Mouse (Mus musculus) hindbrain, embryonic 10.5 days (tissue): Measurements from ENCODE around the gene Nob1. TPM values are rescaled to one million over a fixed set of nuclear protein-coding genes. Genes with fewer than 3 reads are reported as not detected.

ENCODE experiments used
- DNase-seq: peaks from one replicate; pipeline ENCODE4 v3.0.0-alpha.2; 2017; ENCODE audit warnings: low spot score
- H3K27ac ChIP-seq: fragments of 300-500 bp; sonication (generic); 2 replicates; pipeline ENCODE4 v1.5.1; 2016; ENCODE audit warnings: mild to moderate bottlenecking, moderate library complexity
- H3K27me3 ChIP-seq: fragments of 300-500 bp; sonication (generic); 2 replicates; pipeline ENCODE4 v1.6.1; 2016; ENCODE audit warnings: mild to moderate bottlenecking; ENCODE audit not compliant: poor library complexity, insufficient read depth, severe bottlenecking
- H3K36me3 ChIP-seq: fragments of 300-500 bp; sonication (generic); 2 replicates; pipeline ENCODE4 v1.6.1; 2016; ENCODE audit warnings: mild to moderate bottlenecking, moderate library complexity
- H3K4me1 ChIP-seq: fragments of 300-500 bp; sonication (generic); replicated peaks from 2 replicates; pipeline ENCODE4 v1.6.1; 2016; ENCODE audit warnings: mild to moderate bottlenecking
- H3K4me3 ChIP-seq: fragments of 300-500 bp; sonication (generic); 2 replicates; pipeline ENCODE4 v1.5.1; 2016; ENCODE audit warnings: mild to moderate bottlenecking, moderate library complexity
- H3K9me3 ChIP-seq: fragments of 300-500 bp; sonication (generic); 2 replicates; pipeline ENCODE4 v1.6.1; 2016; ENCODE audit warnings: mild to moderate bottlenecking, moderate library complexity
- WGBS: fragments of 180-500 bp; shearing (Covaris S2); methylation state at CpG from one replicate; pipeline ENCODE4 v1.1.7; 2016; 5-methylcytosine and 5-hydroxymethylcytosine counted together
- polyA plus RNA-seq: library from polyadenylated mRNA; unstranded; fragments of >200 nt; fragmentation: Nextera tagmentation; extraction: Ambion mirVana; gene quantifications from 2 replicates; pipeline ENCODE4 v1.2.1, GENCODE M21; 2016

Nob1 gene
- polyA plus RNA-seq, 1 experiment from 2014 or later, result 91.8 TPM

DNA sequence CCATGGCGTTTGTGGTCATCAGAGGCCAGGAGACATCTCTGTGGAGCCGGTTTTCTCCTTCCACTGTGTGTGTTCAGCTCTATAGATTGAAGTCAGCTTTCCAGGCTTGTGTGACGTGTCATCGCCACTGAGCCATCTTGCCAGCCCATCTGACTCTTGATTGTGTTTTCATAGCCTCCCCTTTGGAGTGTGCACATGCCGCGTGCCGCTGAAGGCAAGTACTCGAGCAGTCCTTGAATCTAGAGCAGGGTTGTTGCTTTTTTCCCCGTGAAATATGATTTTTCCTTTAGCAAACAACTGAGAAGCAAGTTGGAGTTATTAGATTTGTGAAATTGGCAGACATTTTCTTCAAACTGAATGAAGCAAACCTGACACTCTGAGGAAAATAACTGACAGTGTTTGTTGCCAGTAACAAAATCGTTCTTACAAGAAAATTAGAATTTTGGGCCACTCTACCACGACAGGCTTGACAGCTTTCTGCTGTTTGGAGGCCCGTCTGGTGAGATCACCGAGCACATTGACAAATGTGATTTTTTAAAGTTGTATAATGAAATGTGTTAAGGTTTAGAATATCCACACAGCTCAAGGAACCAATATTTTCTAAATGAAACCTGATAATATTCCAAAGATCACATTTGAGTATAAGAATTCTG, 26.7 kb upstream of the Nob1 start:
- Histone ChIP-seq H3K36me3 (peaks cover 31% of the 10 kb centered on the region), H3K4me1 (peaks cover 22% of the 10 kb centered on the region), H3K27me3 (no peaks in the 10 kb centered on the region), H3K4me3 (no peak overlapping the region), H3K27ac (no peak overlapping the region), H3K9me3 (no peaks in the 10 kb centered on the region)
- WGBS, result 90% methylated on average over 13 of the region's 13 CpGs
- DNase-seq, result no peak

DNA sequence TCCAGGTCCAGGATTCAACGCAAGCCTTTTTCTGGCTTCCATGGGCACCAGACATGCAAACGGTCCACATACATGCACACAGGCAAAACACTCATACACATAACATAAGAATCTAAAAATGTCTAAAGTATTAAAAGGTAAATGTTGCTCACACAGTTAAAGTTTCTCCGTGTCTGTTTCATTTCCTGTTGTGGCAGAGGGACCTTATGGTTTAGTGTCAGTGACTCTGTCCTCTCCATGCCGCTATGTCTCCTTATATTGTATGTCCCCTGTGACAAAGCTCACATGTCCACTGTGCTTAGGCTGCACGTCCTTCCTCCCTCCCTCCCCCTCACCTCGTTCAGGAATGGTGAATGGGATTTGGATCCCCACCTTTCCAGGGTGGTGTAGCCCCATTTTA, 24.8 kb upstream of the Nob1 start:
- H3K9me3 ChIP-seq, result no peaks in the 10 kb centered on the region
- peaks cover 23% of the 10 kb centered on the region for H3K36me3 ChIP-seq
- no peak overlapping the region for H3K4me3 ChIP-seq
- DNase-seq, result no peak
- 76% methylated on average over 6 of the region's 6 CpGs for WGBS
- H3K4me1 ChIP-seq, result peaks cover 22% of the 10 kb centered on the region
- no peaks in the 10 kb centered on the region for H3K27me3 ChIP-seq
- 0 out of 2 replicates have a peak overlapping the region, but pooled peaks have one; percentile 62 for H3K27ac ChIP-seq

DNA sequence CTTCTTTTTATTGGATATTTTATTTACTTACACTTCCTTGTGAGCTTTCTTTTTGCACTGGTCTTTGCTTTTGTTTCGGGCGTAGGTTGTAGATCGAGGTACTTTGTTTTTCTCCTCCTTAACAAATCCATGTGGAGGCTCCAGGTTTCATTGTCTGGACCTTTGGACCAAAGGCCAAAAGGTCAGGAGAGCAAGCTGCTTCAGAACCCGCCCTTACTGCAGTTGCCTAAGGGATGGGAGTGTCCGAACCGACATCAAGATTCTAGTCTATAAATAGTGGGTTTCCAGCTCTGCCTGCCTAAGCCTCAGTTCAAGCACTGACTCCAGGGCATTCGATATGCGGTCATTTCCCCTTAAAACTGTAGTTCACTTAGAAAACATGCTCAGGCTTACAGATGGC, 24.3 kb upstream of the Nob1 start:
- 28% methylated on average over 8 of the region's 8 CpGs for WGBS
- peak overlapping the region; percentile 62 for H3K27ac ChIP-seq
- no peaks in the 10 kb centered on the region for H3K27me3 ChIP-seq

DNA sequence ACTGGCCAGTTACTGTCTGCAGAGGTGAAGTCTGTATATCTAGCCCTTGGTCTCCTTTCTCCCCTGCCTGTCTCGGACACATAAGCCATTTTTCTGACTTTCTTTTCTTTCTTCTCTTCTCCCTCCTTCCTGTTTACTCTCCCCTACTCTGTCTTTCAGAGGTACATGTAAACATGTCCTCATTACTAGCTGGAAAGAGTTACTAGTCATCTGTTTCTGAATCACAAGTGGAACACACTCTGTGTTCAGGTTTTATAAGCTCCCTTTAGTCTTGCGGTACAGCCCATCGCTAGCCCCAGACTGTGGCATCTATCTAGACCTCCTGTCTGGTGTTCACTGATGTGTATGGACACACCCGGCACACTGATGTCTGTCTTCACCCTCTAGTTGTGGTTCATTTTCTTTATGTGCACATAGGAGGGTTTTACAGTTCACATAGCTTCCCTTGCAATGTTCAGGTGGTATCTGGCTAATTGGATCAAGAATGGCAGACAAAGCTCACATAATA, 23.6 kb upstream of the Nob1 start:
- H3K27ac ChIP-seq, result peak overlapping the region; percentile 62
- DNase-seq, result no peak
- WGBS, result 73% methylated on average over 4 of the region's 4 CpGs

More for the DNA sequence above, 24.3 kb upstream of the Nob1 start:
- DNase-seq, result no peak
- Histone ChIP-seq H3K36me3 (peaks cover 19% of the 10 kb centered on the region), H3K4me1 (peaks cover 22% of the 10 kb centered on the region), H3K9me3 (no peaks in the 10 kb centered on the region), H3K4me3 (no peak overlapping the region)

DNA sequence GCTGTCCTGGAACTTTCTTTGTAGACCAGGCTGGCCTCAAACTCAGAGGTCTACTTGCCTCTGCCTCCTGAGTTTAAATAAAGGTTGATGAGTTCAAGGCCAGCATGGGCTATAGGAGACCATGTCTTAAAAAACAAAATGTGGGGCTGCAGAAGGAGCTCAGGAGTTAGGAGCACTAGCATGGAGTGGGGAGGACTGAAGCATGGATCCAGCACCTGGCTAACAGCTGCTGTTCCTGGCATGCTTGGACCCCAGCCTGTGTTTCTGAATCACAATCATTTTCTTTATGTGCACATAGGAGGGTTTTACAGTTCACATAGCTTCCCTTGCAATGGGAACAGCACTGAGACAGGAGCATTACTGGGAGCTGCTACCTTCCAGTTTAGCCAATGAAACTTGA, 22.9 kb upstream of the Nob1 start:
- H3K9me3 ChIP-seq, result no peaks in the 10 kb centered on the region
- no peak overlapping the region for H3K4me3 ChIP-seq
- peaks cover 22% of the 10 kb centered on the region for H3K4me1 ChIP-seq
- DNase-seq, result no peak
- no peaks in the 10 kb centered on the region for H3K27me3 ChIP-seq
- H3K27ac ChIP-seq, result no peak overlapping the region
- H3K36me3 ChIP-seq, result peaks cover 8% of the 10 kb centered on the region

More for the DNA sequence above, 23.6 kb upstream of the Nob1 start:
- Histone ChIP-seq H3K36me3 (peaks cover 13% of the 10 kb centered on the region), H3K4me1 (peaks cover 22% of the 10 kb centered on the region), H3K9me3 (no peaks in the 10 kb centered on the region), H3K4me3 (no peak overlapping the region), H3K27me3 (no peaks in the 10 kb centered on the region)

DNA sequence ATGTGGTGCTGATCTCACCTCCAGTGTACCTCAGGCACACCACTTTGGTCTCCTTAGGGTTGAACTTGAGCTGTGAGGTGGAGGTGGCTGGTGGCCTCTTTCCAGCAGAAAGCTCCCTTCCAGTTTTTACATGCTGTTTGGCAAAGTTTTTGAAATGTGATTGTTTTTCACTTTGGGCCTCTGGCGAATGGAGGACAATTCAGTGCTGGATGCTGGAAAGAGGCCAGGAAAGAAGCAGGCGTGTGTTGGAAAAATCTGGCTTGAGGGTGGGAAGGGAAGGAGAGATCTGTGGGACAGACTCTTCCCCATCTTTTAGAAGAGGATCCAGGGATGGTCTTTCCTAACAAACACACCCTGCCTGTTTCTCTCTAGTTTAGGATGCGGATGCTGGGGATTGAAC, 19.8 kb upstream of the Nob1 start:
- no peak overlapping the region for H3K27ac ChIP-seq

DNA sequence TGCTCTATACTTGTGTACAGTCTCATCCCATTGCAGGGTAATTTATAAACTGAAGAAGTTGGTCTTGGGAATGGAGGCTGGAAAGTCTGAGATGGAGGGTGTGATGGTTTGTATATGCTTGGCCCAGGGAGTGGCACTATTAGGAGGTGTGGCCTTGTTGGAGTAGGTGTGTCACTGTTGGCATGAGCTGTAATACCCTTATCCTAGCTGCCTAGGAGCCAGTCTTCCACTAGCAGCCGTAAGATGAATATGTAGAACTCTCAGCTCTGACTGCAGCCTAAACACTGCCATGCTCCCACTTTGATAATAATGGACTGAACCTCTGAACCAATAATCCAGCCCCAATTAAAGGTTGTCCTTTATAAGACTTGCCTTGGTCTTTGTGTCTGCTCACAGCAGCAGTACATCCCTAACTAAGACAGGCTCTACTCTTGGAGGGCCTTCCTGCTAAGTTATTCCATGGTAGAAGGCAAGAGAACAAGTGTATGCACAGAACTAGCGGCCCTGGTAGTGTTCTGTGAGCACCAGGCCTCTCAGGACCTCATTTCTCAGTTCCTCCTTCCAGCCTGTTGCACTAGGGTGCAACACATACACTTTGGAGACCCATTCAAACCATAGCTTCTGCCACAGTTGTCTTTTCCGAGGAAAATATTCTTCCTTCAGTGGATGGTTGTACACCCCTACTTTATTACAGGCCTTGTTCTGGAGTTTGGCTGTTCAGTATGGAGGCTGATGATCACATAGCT, 15.2 kb upstream of the Nob1 start:
- H3K4me3 ChIP-seq, result no peak overlapping the region
- no peaks in the 10 kb centered on the region for H3K9me3 ChIP-seq
- H3K27ac ChIP-seq, result no peak overlapping the region
- WGBS, result 90% methylated on average over 3 of the region's 3 CpGs
- DNase-seq, result no peak
- peaks cover 19% of the 10 kb centered on the region for H3K36me3 ChIP-seq
- H3K4me1 ChIP-seq, result peaks cover 18% of the 10 kb centered on the region
- no peaks in the 10 kb centered on the region for H3K27me3 ChIP-seq

More for the DNA sequence above, 19.8 kb upstream of the Nob1 start:
- no peak for DNase-seq
- WGBS, result 94% methylated on average over 3 of the region's 3 CpGs
- no peaks in the 10 kb centered on the region for H3K27me3 ChIP-seq
- no peaks in the 10 kb centered on the region for H3K9me3 ChIP-seq
- H3K36me3 ChIP-seq, result peaks cover 19% of the 10 kb centered on the region
- H3K4me1 ChIP-seq, result peaks cover 20% of the 10 kb centered on the region
- no peak overlapping the region for H3K4me3 ChIP-seq

DNA sequence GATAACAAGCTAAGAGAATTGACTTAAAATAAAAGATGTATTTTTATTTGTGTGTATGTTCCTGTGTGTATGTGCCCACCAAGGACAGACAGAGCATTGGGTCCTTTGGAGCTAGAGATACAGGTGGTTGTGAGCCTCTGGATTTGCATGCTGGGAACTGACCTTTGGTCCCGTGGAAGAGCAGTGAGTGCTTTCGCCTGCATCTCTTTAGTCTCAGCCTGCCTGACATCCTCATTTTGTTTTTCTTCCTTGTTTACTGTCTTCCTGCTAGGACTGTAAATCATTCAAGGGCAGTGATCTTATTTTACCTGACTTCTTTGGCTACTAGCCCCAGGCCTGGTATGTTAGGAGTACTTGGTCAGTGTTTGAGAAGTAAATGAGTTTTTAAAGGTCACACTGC, 12.9 kb upstream of the Nob1 start:
- Histone ChIP-seq H3K4me1 (peaks cover 18% of the 10 kb centered on the region), H3K27ac (no peak overlapping the region), H3K4me3 (peak overlapping the region; percentile 89; the same call in 1 of the 2 replicates), H3K9me3 (no peaks in the 10 kb centered on the region), H3K27me3 (no peaks in the 10 kb centered on the region), H3K36me3 (peaks cover 17% of the 10 kb centered on the region)
- 74% methylated on average over 2 of the region's 2 CpGs for whole genome bisulfite sequencing
- no peak for DNase-seq

DNA sequence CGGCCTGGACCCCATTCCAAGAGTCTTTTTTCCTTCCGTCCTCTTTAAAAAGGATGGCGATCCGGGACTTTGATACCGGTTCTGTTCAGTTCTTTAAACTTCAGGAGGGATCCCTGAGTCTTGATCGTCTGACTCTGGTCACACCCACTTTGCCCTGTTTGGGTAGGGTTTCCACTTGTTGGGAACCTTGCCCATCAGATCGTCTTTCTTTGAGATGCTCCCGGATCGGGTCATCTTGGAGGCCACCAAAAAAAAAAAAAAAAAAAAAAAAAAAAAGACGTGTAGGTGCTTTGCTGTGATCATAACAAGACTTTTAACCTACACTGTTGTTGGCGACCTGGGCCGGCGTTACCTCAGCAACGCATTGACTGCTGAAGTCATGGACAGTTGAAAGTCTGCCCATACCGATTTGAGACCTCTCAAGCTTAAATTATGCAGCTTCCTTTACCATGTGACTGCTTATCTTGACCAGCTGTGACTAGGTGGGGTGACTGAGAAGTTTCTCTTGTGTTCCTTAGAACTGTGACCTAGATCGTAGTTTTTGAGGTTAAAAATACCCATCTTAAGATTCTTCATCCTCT, 12.1 kb upstream of the Nob1 start:
- H3K4me3 ChIP-seq, result peak overlapping the region; percentile 89
- 11% methylated on average over 16 of the region's 16 CpGs for WGBS
- peaks cover 9% of the 10 kb centered on the region; the same call in 1 of the 2 replicates for H3K36me3 ChIP-seq
- H3K27ac ChIP-seq, result peak overlapping the region; percentile 94
- no peaks in the 10 kb centered on the region for H3K9me3 ChIP-seq
- peaks cover 18% of the 10 kb centered on the region for H3K4me1 ChIP-seq
- peak; percentile 26 for DNase-seq
- no peaks in the 10 kb centered on the region for H3K27me3 ChIP-seq

DNA sequence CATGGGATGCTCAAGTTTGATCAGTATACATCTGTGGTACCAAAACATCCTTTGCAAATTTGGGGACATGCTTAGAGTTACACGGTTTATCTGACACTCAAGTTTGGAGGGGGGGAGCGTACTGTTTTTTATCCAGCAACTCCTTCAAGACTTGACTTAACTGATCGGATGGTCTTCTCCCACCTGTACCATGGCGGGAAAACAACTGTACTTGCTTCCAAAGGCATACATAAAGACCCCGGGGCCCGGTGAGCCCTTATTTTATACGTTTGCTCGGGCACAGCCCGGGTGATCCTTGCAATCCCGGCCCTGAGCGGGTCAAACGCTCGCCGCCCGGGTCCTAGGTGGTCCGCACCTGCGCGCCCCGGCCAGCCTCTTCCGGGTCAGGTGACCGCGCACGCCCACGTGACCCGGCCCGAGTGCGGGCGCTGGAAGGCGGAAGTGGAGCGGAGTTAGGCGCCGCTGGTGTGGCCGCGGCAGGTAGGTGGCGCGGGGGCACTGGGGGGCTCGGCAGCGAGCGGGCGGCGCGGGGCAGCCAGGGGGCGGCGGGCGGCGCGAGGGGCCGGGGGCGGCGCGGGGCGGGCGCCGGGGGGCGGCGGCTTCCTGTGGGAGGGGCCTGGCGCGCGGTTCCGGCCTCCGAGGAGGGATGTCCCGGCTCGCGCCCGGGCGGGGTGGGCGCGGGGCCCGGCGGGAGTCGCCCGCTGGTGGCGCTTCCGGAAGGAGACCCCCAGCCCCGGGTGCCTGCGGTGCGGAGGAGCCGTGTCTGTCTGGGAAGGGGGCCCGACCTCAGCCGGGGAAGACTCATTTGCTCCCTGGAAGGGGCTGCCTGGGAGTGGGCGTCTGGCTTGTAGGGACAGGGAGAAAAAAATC, 11.3 kb upstream of the Nob1 start, which contains the start of gene Wwp2:
Gene Wwp2 (plus strand): TSS at position 404 of the 870 bp plus-strand sequence.
- Histone ChIP-seq H3K27ac (peak within 1 kb of the TSS; percentile 94), H3K9me3 (no peaks in the 10 kb centered on the region), H3K4me1 (peaks cover 18% of the 10 kb centered on the region), H3K36me3 (peaks cover 3% of the 10 kb centered on the region; the same call in 1 of the 2 replicates), H3K4me3 (peak within 1 kb of the TSS; percentile 89), H3K27me3 (no peaks in the 10 kb centered on the region)
- DNase-seq, result peak; percentile 87
- WGBS, result under 1% methylated on average over 81 of the region's 81 CpGs

DNA sequence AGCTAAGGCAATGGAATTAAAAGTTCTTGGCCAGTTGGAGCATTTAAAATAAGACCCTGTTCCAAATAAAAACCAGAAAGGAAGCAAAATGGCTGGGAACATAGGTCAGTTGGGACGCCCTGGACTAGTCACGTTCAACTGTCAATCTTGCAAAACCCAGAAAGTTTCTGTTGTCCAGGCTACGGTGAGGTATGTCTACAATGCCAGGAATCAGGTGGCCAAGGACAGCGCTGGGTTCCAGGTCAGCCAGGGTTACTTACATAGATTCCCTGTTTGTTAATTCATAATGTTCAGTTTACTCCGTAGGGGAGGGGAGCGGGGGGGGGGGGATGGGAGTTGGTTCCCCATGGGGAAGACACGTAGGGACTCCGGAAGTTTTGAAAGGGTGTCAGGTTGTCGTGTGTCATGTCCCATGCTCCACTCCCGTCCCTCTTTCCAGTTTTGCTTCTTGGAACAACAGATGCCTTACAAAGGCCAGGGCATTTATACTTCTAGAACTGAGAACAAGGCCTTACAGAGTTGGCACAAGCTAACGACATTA, 10.6 kb upstream of the Nob1 start:
- peak overlapping the region; percentile 94 for H3K27ac ChIP-seq
- no peaks in the 10 kb centered on the region for H3K27me3 ChIP-seq
- H3K36me3 ChIP-seq, result no peaks in the 10 kb centered on the region
- H3K9me3 ChIP-seq, result no peaks in the 10 kb centered on the region
- peaks cover 18% of the 10 kb centered on the region for H3K4me1 ChIP-seq
- DNase-seq, result peak; percentile 10
- peak overlapping the region; percentile 89 for H3K4me3 ChIP-seq
- WGBS, result 28% methylated on average over 11 of the region's 11 CpGs

DNA sequence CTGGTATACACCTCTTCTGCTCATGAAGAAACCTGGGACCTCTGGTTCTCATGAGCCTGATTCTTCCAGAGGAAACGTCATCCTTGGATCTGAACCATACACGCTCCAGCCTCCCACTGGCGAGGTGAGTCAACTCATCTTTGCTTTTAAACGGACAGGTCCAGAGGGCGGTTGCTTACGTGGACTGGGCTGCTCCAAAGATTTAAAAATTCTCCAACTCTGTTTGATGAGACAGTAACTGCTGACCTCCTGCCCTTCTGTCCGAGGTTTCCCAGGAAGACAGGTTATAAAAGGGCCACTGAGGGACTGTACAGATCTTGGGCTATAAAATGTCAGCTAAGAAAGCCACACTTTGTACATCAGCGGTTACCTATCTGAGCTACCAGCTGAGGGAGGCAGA, 6.0 kb upstream of the Nob1 start:
- H3K9me3 ChIP-seq, result no peaks in the 10 kb centered on the region
- no peaks in the 10 kb centered on the region for H3K27me3 ChIP-seq
- WGBS, result 84% methylated on average over 8 of the region's 8 CpGs
- no peak overlapping the region for H3K4me3 ChIP-seq
- no peak overlapping the region for H3K27ac ChIP-seq
- DNase-seq, result no peak
- H3K4me1 ChIP-seq, result peaks cover 5% of the 10 kb centered on the region
- H3K36me3 ChIP-seq, result no peaks in the 10 kb centered on the region
